Mouse (Mus musculus) ES-E14 (cell line): ENCODE data around the gene AC124502.3. TPM values are rescaled to one million over a fixed set of nuclear protein-coding genes. Genes with fewer than 3 reads are reported as not detected.

ENCODE experiments used
- DNase-seq: peaks from one replicate; pipeline ENCODE4 v3.0.0-alpha.2; 2013; ENCODE audit warnings: low read depth, low spot score
- H3K27ac ChIP-seq: 2 replicates; pipeline ENCODE4 v1.5.1; 2012; ENCODE audit warnings: low read depth, mild to moderate bottlenecking, low read length, moderate library complexity, mixed read lengths; ENCODE audit not compliant: poor library complexity, insufficient read depth, severe bottlenecking
- H3K36me3 ChIP-seq: 2 replicates; pipeline ENCODE4 v1.6.1; 2012; ENCODE audit warnings: mild to moderate bottlenecking, low read length, moderate library complexity, mixed read lengths; ENCODE audit not compliant: control insufficient read depth, poor library complexity, insufficient read depth, severe bottlenecking
- H3K4me1 ChIP-seq, 2 experiments: fragments of 150-350 bp in 1 of 2; sonication (generic) in 1 of 2; 2 replicates each; pipeline ENCODE4 v1.6.1; 2012; ENCODE audit warnings: low read length in 2 of 2, mild to moderate bottlenecking in 1 of 2, mixed read lengths in 1 of 2; ENCODE audit not compliant: control insufficient read depth in 2 of 2, insufficient read depth in 2 of 2, poor library complexity in 1 of 2
- H3K4me3 ChIP-seq, 2 experiments: fragments of 150-350 bp in 1 of 2; sonication (generic) in 1 of 2; 2 replicates each; pipeline ENCODE4 v1.5.1; 2012; ENCODE audit warnings: low read length in 2 of 2, low read depth in 1 of 2, mild to moderate bottlenecking in 1 of 2, mixed read lengths in 1 of 2; ENCODE audit not compliant: insufficient read depth in 1 of 2, poor library complexity in 1 of 2, severe bottlenecking in 1 of 2
- H3K9ac ChIP-seq: 2 replicates; pipeline ENCODE4 v1.6.1; 2012; ENCODE audit warnings: low read depth, mild to moderate bottlenecking, low read length, mixed read lengths; ENCODE audit not compliant: poor library complexity, insufficient read depth, severe bottlenecking
- H3K9me3 ChIP-seq: fragments of 150-350 bp; sonication (generic); 2 replicates; pipeline ENCODE4 v1.6.1; 2012; ENCODE audit warnings: low read depth, mild to moderate bottlenecking, low read length; ENCODE audit not compliant: control insufficient read depth, insufficient read depth
- CHD2 ChIP-seq: IDR thresholded peaks from 2 replicates; pipeline ENCODE4 v1.6.1; 2014; ENCODE audit warnings: mild to moderate bottlenecking, low read depth, low read length, inconsistent platforms
- HCFC1 ChIP-seq: IDR thresholded peaks from 2 replicates; pipeline ENCODE4 v1.6.1; 2012; ENCODE audit warnings: low read length, inconsistent platforms, borderline replicate concordance; ENCODE audit not compliant: insufficient read depth
- MAFK ChIP-seq: IDR thresholded peaks from 2 replicates; pipeline ENCODE4 v1.6.1; 2014; ENCODE audit warnings: mild to moderate bottlenecking, low read depth, low read length, inconsistent platforms; ENCODE audit not compliant: insufficient read depth
- ZC3H11A ChIP-seq: IDR thresholded peaks from 2 replicates; pipeline ENCODE4 v1.6.1; 2012; ENCODE audit warnings: low read depth, mild to moderate bottlenecking, inconsistent platforms, low read length, borderline replicate concordance
- ZNF384 ChIP-seq: IDR thresholded peaks from 2 replicates; pipeline ENCODE4 v1.6.1; 2012; ENCODE audit warnings: low read depth, low read length, inconsistent platforms
- in situ Hi-C, 2 experiments: fragments of 600-800 bp; cut with MboI; formaldehyde crosslinking; loops; one replicate each; pipeline ENCODE4 v1.15.1; 2025; ENCODE audit warnings: low sequenced_read_pairs in 2 of 2, inconsistent platforms in 1 of 2; ENCODE audit not compliant: unreplicated experiment in 2 of 2
- total RNA-seq: library from RNA; depleted of rRNA; stranded (reverse); fragments of 300-350 nt; gene quantifications from 2 replicates; pipeline ENCODE4 v1.2.3, GENCODE M21; 2012; rRNA removed

Gene AC124502.3
- 3.2 and 4.3 TPM in 2 replicates for total RNA-seq

GRCm38 (mm10) chr19:5038709-5039156, at the start of gene AC124502.3, which contains the start of gene B4gat1:
TSS of gene AC124502.3 (plus strand) at chr19:5038891.
TSS of gene B4gat1 (plus strand) at chr19:5038826.
- Histone ChIP-seq H3K4me1 (peaks cover 4 to 6% of the 10 kb centered on the region in 2 experiments; a peak in 3 of 4 replicates), H3K27ac (no peak within 1 kb of the TSS), H3K9me3 (no peaks in the 10 kb centered on the region), H3K9ac (peak within 1 kb of the TSS; percentile 77), H3K4me3 (peak within 1 kb of the TSS; percentile 70 to 77), H3K36me3 (no peaks in the 10 kb centered on the region)
- peak; percentile 60 for DNase-seq
- 0 out of 2 replicates have a peak, but pooled peaks have one; percentile 6 for TF ChIP-seq CHD2
- no peak for TF ChIP-seq HCFC1
- in situ Hi-C loops: no loop called here

- Histone ChIP-seq H3K27ac (no peak overlapping the region), H3K9me3 (no peaks in the 10 kb centered on the region), H3K4me1 (peaks cover 0 to 4% of the 10 kb centered on the region in 2 experiments; a peak in 1 of 4 replicates), H3K36me3 (no peaks in the 10 kb centered on the region), H3K9ac (no peak overlapping the region), H3K4me3 (no peak overlapping the region)
- no peak for TF ChIP-seq ZC3H11A
- peak; percentile 92 for TF ChIP-seq MAFK
- TF ChIP-seq ZNF384: 0 out of 2 replicates have a peak, but pooled peaks have one; percentile 8
- no peak for TF ChIP-seq HCFC1
- DNase-seq: peak; percentile 85
- in situ Hi-C loops: loop anchor here in 1 of 2 experiments (25.0 kb wide), 1 partner anchor 352 kb away; the partner anchor contains the start of gene Rce1
Measured at GRCm38 (mm10) chr19:4989013-4989412, 49.7 kb upstream of the AC124502.3 start.

GRCm38 (mm10) chr19:4989434-4990255, 49.0 kb upstream of the AC124502.3 start:
- H3K9me3 ChIP-seq: no peaks in the 10 kb centered on the region
- H3K27ac ChIP-seq: no peak overlapping the region
- H3K9ac ChIP-seq: no peak overlapping the region
- TF ChIP-seq HCFC1: no peak
- TF ChIP-seq ZNF384: no peak
- TF ChIP-seq CHD2: no peak
- no peak for TF ChIP-seq ZC3H11A
- TF ChIP-seq MAFK: no peak
- peak overlapping the region in 1 of 2 experiments; percentile 48; a peak in 2 of 4 replicates for H3K4me3 ChIP-seq
- in situ Hi-C loops: loop anchor here in 1 of 2 experiments (25.0 kb wide), 1 partner anchor 352 kb away; the partner anchor contains the start of gene Rce1
- H3K4me1 ChIP-seq: peaks cover 0 to 4% of the 10 kb centered on the region in 2 experiments; a peak in 1 of 4 replicates
- H3K36me3 ChIP-seq: no peaks in the 10 kb centered on the region
- no peak for DNase-seq

GRCm38 (mm10) chr19:4990256-4990625, 48.5 kb upstream of the AC124502.3 start, which contains the start of gene Npas4:
TSS of gene Npas4 (minus strand) at chr19:4990316.
- in situ Hi-C loops: loop anchor here in 1 of 2 experiments (25.0 kb wide), 1 partner anchor 353 kb away; the partner anchor contains the start of gene Rce1
- Histone ChIP-seq H3K27ac (no peak within 1 kb of the TSS; the same call in 1 of the 2 replicates), H3K9me3 (no peaks in the 10 kb centered on the region), H3K4me1 (peaks cover 0 to 4% of the 10 kb centered on the region in 2 experiments; a peak in 1 of 4 replicates), H3K4me3 (peak within 1 kb of the TSS; percentile 30 to 48; a peak in 2 of 4 replicates), H3K9ac (no peak within 1 kb of the TSS), H3K36me3 (no peaks in the 10 kb centered on the region)
- DNase-seq: no peak
- TF ChIP-seq ZC3H11A: no peak
- no peak for TF ChIP-seq MAFK
- TF ChIP-seq CHD2: no peak
- no peak for TF ChIP-seq HCFC1
- no peak for TF ChIP-seq ZNF384
